Mouse (Mus musculus) Patski (cell line): ENCODE measurements around the gene Pogz. TPM values are rescaled to one million over a fixed set of nuclear protein-coding genes. Genes with fewer than 3 reads are reported as not detected.

Experiments
- ATAC-seq: fragments of 100-300 bp; one replicate; pipeline ENCODE4 v1.8.0; 2021
- CTCF ChIA-PET: fragments of 350-600 bp; sonication (Branson Sonifier 250); formaldehyde crosslinking; loops from one replicate; lab custom pipeline; 2022; ENCODE audit warnings: inconsistent platforms; lab: Charles Lee
- POLR2A ChIA-PET: fragments of 350-600 bp; sonication (Branson Sonifier 250); formaldehyde crosslinking; loops from one replicate; lab custom pipeline; 2022; ENCODE audit warnings: antibody characterized with exemption, inconsistent platforms; lab: Charles Lee
- DNase-seq: peaks from one replicate; pipeline ENCODE4 v3.0.0-alpha.2; 2011; ENCODE audit warnings: low read depth, low spot score
- H3K27me3 ChIP-seq: fragments of 371-371 bp; one replicate; pipeline ENCODE4 v1.5.1; 2021
- CTCF ChIP-seq: fragments of 100-300 bp; IDR thresholded peaks from one replicate; pipeline ENCODE4 v1.5.1; 2021
- in situ Hi-C: fragments of 300-500 bp; cut with MboI; formaldehyde crosslinking; loops from 3 replicates; pipeline ENCODE4 v1.11.1; 2018; ENCODE audit warnings: low pct_unique_long_range_greater_than_20kb, mixed read lengths
- polyA plus RNA-seq: library from polyadenylated mRNA; unstranded; gene quantifications from one replicate; pipeline ENCODE4 v1.2.3, GENCODE M21; 2021

The Pogz gene
- polyA plus RNA-seq, result 32.8 TPM

- no peaks in the 10 kb centered on the region for H3K27me3 ChIP-seq
- TF ChIP-seq CTCF, result no peak
- ChIA-PET POLR2A (interaction anchor here (0.7 to 1.7 kb wide), 4 partner anchors 9 to 364 kb away, joined by 3 to 6 read pairs (median 4); no protein-coding TSS in a partner anchor), CTCF (interaction anchor here (1.0 to 2.3 kb wide), 6 partner anchors 10 to 381 kb away, joined by 3 to 10 read pairs (median 3); no protein-coding TSS in a partner anchor)
- DNase-seq, result peak; percentile 97
- in situ Hi-C loops, result no loop called here
- ATAC-seq, result peak; percentile 70
These were observed at the start of gene Pogz for GRCm38 (mm10) chr3:94837183-94837890. TSS of gene Pogz (plus strand) at chr3:94837567.

DNA sequence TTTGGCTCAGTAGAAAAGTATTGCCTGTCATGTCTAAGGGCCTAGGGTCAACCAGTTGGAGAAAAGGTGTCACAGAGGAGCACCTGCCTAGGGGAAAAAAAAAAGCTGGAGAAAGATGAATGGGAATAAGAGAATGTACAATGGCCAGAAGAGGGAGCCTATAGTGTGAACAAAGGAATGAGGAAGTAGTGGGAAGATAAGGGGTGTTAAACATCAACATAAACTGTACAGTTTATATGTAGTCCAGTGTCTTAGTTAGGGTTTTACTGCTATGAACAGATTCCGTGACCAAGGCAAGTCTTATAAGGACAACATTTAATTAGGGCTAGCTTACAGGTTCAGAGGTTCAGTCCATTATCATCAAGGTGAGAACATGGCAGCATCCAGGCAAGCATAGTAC is 48.3 kb upstream of the Pogz start:
- ChIA-PET CTCF (no interaction called here), POLR2A (no interaction called here)
- no peaks in the 10 kb centered on the region for H3K27me3 ChIP-seq
- in situ Hi-C loops, result no loop called here
- TF ChIP-seq CTCF, result no peak
- ATAC-seq, result no peak
- DNase-seq, result no peak

DNA sequence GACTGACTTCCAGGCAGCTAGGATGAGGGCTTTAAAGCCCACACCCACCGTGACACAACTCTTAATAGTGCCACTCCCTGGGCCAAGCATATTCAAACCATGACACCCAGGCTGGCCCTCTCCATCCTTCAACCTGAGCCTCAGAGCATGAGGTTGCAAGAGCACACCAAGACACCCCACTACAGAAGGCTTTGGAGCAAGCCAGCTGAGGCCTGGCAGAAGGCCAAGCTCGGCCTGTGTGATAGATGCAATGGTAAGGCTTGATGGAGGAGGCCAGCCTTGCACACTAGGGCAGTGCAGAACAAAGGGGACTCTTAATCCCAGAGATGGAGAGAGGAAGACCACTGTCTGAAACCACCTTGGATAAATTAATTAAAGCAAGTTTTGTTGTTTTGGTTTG is 47.9 kb upstream of the Pogz start:
- no peak for ATAC-seq
- no peak for TF ChIP-seq CTCF
- no peak for DNase-seq
- in situ Hi-C loops, result no loop called here
- CTCF ChIA-PET, result no interaction called here
- H3K27me3 ChIP-seq, result no peaks in the 10 kb centered on the region
- POLR2A ChIA-PET, result no interaction called here

- ATAC-seq (no peak), DNase-seq (no peak)
- ChIA-PET CTCF (interaction anchor here (0.9 to 1.7 kb wide), 4 partner anchors 12 to 20 kb away, joined by 3 to 5 read pairs (median 3); no protein-coding TSS in a partner anchor), POLR2A (no interaction called here)
- no peak for TF ChIP-seq CTCF
- in situ Hi-C loops, result no loop called here
- no peaks in the 10 kb centered on the region for H3K27me3 ChIP-seq
These were observed 45.1 kb upstream of the Pogz start for GRCm38 (mm10) chr3:94792258-94792657.

DNA sequence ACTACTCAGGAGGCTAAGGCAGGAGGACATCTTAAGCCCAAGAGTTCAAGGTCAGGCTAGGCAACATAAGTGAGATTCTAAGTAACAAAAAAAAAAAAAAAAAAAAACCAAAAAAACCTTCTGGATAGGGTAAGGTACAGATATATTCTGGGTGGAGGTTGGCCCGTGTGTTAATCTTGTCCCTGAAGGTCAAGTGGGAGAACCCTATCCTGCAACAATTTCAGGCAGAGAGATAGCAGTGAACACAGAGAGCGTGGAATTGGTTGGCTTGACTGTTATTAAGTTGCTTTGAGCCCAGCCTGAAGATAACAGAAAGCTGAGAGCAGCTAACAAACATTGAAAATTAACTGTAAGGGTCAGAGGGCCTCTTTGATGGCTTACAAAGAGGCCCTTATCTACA is 43.7 kb upstream of the Pogz start:
- POLR2A ChIA-PET, result no interaction called here
- in situ Hi-C loops, result no loop called here
- TF ChIP-seq CTCF, result no peak
- ATAC-seq (no peak), DNase-seq (no peak)
- CTCF ChIA-PET, result no interaction called here
- H3K27me3 ChIP-seq, result no peaks in the 10 kb centered on the region

GRCm38 (mm10) chr3:94794359-94794758 is 43.0 kb upstream of the Pogz start:
- CTCF ChIA-PET, result no interaction called here
- DNase-seq (no peak), ATAC-seq (no peak)
- POLR2A ChIA-PET, result no interaction called here
- TF ChIP-seq CTCF, result no peak
- H3K27me3 ChIP-seq, result no peaks in the 10 kb centered on the region
- in situ Hi-C loops, result no loop called here

- in situ Hi-C loops, result no loop called here
- ChIA-PET POLR2A (no interaction called here), CTCF (interaction anchor here (0.9 to 1.6 kb wide), 3 partner anchors 8 to 41 kb away, joined by 3 to 4 read pairs (median 3); partner anchors contain the start of gene Cgn)
- DNase-seq, result no peak
- no peaks in the 10 kb centered on the region for H3K27me3 ChIP-seq
- ATAC-seq, result no peak
- no peak for TF ChIP-seq CTCF
These were observed 41.7 kb upstream of the Pogz start for GRCm38 (mm10) chr3:94795596-94796140.

GRCm38 (mm10) chr3:94796181-94796580 is 41.2 kb upstream of the Pogz start:
- no peak for DNase-seq
- ATAC-seq, result no peak
- CTCF ChIA-PET, result interaction anchor here (0.9 to 1.6 kb wide), 5 partner anchors 9 to 339 kb away, joined by 3 to 4 read pairs (median 3); partner anchors contain the start of gene Cgn
- POLR2A ChIA-PET, result interaction anchor here (0.8 kb wide), 1 partner anchor 9 kb away, joined by 3 read pairs; no protein-coding TSS in a partner anchor
- H3K27me3 ChIP-seq, result no peaks in the 10 kb centered on the region
- TF ChIP-seq CTCF, result no peak
- in situ Hi-C loops, result no loop called here

- ATAC-seq, result peak; percentile 82
- TF ChIP-seq CTCF, result no peak
- in situ Hi-C loops, result no loop called here
- H3K27me3 ChIP-seq, result peaks cover under 1% of the 10 kb centered on the region
- peak; percentile 75 for DNase-seq
- CTCF ChIA-PET, result interaction anchor here (0.9 to 3.8 kb wide), 5 partner anchors 8 to 347 kb away, joined by 3 to 10 read pairs (median 4); partner anchors contain the start of gene Pogz
- POLR2A ChIA-PET, result interaction anchor here (0.7 kb wide), 1 partner anchor 33 kb away, joined by 6 read pairs; the partner anchor contains the start of gene Pogz
These were observed 33.2 kb upstream of the Pogz start for GRCm38 (mm10) chr3:94804146-94804545.

DNA sequence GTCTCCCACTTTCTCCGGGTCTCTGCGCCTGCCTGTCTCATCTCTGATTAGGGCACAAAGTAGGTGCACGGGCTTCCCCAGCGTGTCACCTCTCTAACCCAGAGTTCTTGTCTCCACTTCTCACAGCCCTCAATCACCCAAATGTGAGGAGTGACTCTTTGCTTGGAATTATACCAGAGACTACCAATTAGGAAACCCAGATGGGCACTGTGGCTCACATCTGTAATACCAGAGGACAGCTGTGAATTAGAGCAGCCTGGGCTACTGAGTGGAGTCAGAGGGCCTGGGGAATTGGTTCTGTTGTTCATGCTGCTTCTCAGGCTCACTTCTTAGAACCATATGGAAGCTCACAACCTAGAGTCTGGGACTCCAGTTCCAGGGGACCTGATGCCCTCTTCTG is 32.4 kb upstream of the Pogz start:
- no peak for ATAC-seq
- CTCF ChIA-PET, result interaction anchor here (1.7 to 3.8 kb wide), 3 partner anchors 13 to 32 kb away, joined by 4 to 10 read pairs (median 5); partner anchors contain the start of gene Pogz
- no peak for TF ChIP-seq CTCF
- H3K27me3 ChIP-seq, result peaks cover 3% of the 10 kb centered on the region
- POLR2A ChIA-PET, result interaction anchor here (0.6 to 1.0 kb wide), 2 partner anchors 9 to 281 kb away, joined by 3 read pairs; no protein-coding TSS in a partner anchor
- no peak for DNase-seq
- in situ Hi-C loops, result no loop called here

- CTCF ChIA-PET, result interaction anchor here (1.1 to 1.7 kb wide), 2 partner anchors 26 to 37 kb away, joined by 3 to 5 read pairs; no protein-coding TSS in a partner anchor
- POLR2A ChIA-PET, result no interaction called here
- H3K27me3 ChIP-seq, result peaks cover 3% of the 10 kb centered on the region
- no peak for DNase-seq
- in situ Hi-C loops, result no loop called here
- peak; percentile 50 for TF ChIP-seq CTCF
- ATAC-seq, result no peak
These were observed 29.1 kb upstream of the Pogz start for GRCm38 (mm10) chr3:94808296-94808695.
